Mouse (Mus musculus) C3H10T1/2 (cell line): ENCODE measurements around the gene Mapk8. TPM values are rescaled to one million over a fixed set of nuclear protein-coding genes. Genes with fewer than 3 reads are reported as not detected.

Source experiments
- polyA plus RNA-seq, 2 experiments: library from polyadenylated mRNA; unstranded; fragments of >200 nt; fragmentation: generic; extraction: Trizol; gene quantifications; one replicate each; pipeline ENCODE4 v1.2.1; 2012; ENCODE audit warnings: missing spikeins in 2 of 2

Mapk8 gene
- 1 to 10 TPM in 1 of 2 experiments, under 1 TPM in 1; 0.20 to 3.4 TPM for polyA plus RNA-seq

DNA sequence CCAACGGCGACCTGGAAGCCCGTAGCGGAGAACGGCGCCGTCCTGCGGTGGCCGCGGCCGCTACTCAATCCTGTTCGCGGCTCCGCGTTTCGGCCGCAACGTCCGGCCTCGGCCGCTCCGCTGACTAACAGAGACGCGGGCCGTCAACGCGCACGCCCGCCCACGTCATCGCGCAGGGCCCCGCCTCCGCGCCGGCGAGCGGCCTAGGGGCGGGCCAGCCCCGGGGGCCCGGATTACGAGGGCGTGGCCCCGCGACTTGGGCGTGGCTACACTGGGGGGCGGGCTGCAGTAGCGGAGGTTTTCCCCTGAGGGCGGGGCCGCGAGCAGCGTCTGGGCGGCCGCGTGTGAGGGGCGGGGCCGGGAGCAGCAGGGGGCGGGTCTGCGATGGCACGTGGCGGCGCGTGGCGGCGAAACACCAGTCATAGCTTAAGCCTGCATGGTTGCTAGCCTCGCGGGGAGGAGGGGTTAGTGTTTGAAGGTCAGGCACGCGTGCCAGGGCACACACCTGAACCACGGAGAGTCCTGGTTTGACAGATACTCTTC, at the start of gene Mapk8:
TSS of gene Mapk8 (minus strand) at position 132 of the 543 bp plus-strand sequence.

DNA sequence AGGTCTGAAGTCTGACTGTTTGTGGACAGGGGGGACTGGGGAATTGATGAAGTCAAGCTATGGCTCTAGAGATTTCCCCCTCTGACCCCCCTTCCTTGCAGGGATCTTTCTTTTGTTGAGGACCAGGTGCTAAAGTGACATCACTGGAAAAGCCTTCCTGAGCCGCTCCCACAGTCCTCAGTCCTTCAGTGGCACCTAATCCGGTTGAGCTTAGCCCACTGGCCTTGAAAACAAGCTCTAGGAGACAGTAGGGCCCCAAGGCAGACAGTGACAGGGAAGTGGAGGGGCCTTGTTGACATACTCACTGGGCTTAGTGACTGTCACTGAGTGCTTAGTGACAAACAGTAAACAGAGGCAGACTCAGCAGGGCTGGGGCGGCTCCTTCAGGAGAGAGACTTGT, 24.4 kb upstream of the Mapk8 start, which contains the start of gene Frmpd2:
TSS of gene Frmpd2 (plus strand) at position 366 of the 400 bp plus-strand sequence.

Other genes starting within 250 kb of the Mapk8 start
- gene Arhgap22, start 233.1 kb downstream of the Mapk8 start, polyA plus RNA-seq = 10 to 100 TPM; 16.1 to 78.4 TPM
- not detected for gene Frmpd2, start 24.5 kb upstream of the Mapk8 start, polyA plus RNA-seq
- not detected for gene Ptpn20, start 142.0 kb upstream of the Mapk8 start, polyA plus RNA-seq